Mouse (Mus musculus) macrophage (primary cell): ENCODE results near the gene Ifna13. TPM values are rescaled to one million over a fixed set of nuclear protein-coding genes. Genes with fewer than 3 reads are reported as not detected.

Source experiments
- polyA plus RNA-seq: library from polyadenylated mRNA; stranded (reverse); fragments of 250-400 nt; gene quantifications from 3 replicates; pipeline ENCODE4 v1.2.4, GENCODE M21; 2018; ENCODE audit warnings: inconsistent platforms

The Ifna13 gene
- polyA plus RNA-seq, 1 experiment from 2014 or later, result not detected

Other genes starting within 250 kb of the Ifna13 start
- gene Hacd4, start 205.5 kb downstream of the Ifna13 start, polyA plus RNA-seq, result 53.4 to 180 TPM (median 165 TPM) in 3 replicates
- gene Ifnb1, start 121.7 kb downstream of the Ifna13 start, polyA plus RNA-seq, result 0.23 TPM in 1 of 3 replicates, not detected in the others
- not detected in 3 replicates for gene Ifna15, start 86.2 kb downstream of the Ifna13 start, polyA plus RNA-seq
- not detected in 3 replicates for gene Ifna14, start 72.7 kb downstream of the Ifna13 start, polyA plus RNA-seq
- gene Ifna9, start 52.1 kb downstream of the Ifna13 start, polyA plus RNA-seq, result not detected in 3 replicates
- not detected in 3 replicates for gene Ifna12, start 41.1 kb downstream of the Ifna13 start, polyA plus RNA-seq
- gene C87499, start 10.0 kb downstream of the Ifna13 start, polyA plus RNA-seq, result not detected in 3 replicates
- not detected in 3 replicates for gene Ifna16, start 32.5 kb upstream of the Ifna13 start, polyA plus RNA-seq
- not detected in 3 replicates for gene Ifna2, start 39.5 kb upstream of the Ifna13 start, polyA plus RNA-seq
- gene Ifnab, start 46.9 kb upstream of the Ifna13 start, polyA plus RNA-seq, result not detected in 3 replicates
- 0.47 TPM in 1 of 3 replicates, not detected in the others for gene Gm26566, start 77.3 kb upstream of the Ifna13 start, polyA plus RNA-seq
- gene Klhl9, start 78.0 kb upstream of the Ifna13 start, polyA plus RNA-seq, result 50.3 to 101 TPM (median 75.4 TPM) in 3 replicates
- not detected in 3 replicates for gene Gm13271, start 110.4 kb upstream of the Ifna13 start, polyA plus RNA-seq
- gene Gm13283, start 115.7 kb upstream of the Ifna13 start, polyA plus RNA-seq, result not detected in 3 replicates
- not detected in 3 replicates for gene Gm13290, start 129.4 kb upstream of the Ifna13 start, polyA plus RNA-seq
- gene Gm13289, start 132.5 kb upstream of the Ifna13 start, polyA plus RNA-seq, result not detected in 3 replicates
- gene Gm13272, start 135.4 kb upstream of the Ifna13 start, polyA plus RNA-seq, result not detected in 3 replicates
- gene Ifnz, start 137.7 kb upstream of the Ifna13 start, polyA plus RNA-seq, result not detected in 3 replicates
- not detected in 3 replicates for gene Gm13276, start 141.2 kb upstream of the Ifna13 start, polyA plus RNA-seq
- gene Gm13277, start 144.2 kb upstream of the Ifna13 start, polyA plus RNA-seq, result not detected in 3 replicates
- gene Gm13278, start 147.1 kb upstream of the Ifna13 start, polyA plus RNA-seq, result not detected in 3 replicates
- not detected in 3 replicates for gene Gm13275, start 150.0 kb upstream of the Ifna13 start, polyA plus RNA-seq
- gene Gm13279, start 152.9 kb upstream of the Ifna13 start, polyA plus RNA-seq, result not detected in 3 replicates
- not detected in 3 replicates for gene Gm13285, start 155.2 kb upstream of the Ifna13 start, polyA plus RNA-seq
- gene Gm13287, start 158.8 kb upstream of the Ifna13 start, polyA plus RNA-seq, result not detected in 3 replicates
- not detected in 3 replicates for gene Gm13288, start 161.1 kb upstream of the Ifna13 start, polyA plus RNA-seq
- not detected in 3 replicates for gene Ifna7, start 171.8 kb upstream of the Ifna13 start, polyA plus RNA-seq
- not detected in 3 replicates for gene Ifna11, start 175.5 kb upstream of the Ifna13 start, polyA plus RNA-seq
- gene Ifna6, start 183.0 kb upstream of the Ifna13 start, polyA plus RNA-seq, result not detected in 3 replicates
- gene Ifna5, start 191.1 kb upstream of the Ifna13 start, polyA plus RNA-seq, result not detected in 3 replicates
- gene Ifna4, start 197.4 kb upstream of the Ifna13 start, polyA plus RNA-seq, result not detected in 3 replicates
- gene Ifna1, start 205.6 kb upstream of the Ifna13 start, polyA plus RNA-seq, result not detected in 3 replicates
- not detected in 3 replicates for gene Ifne, start 235.7 kb upstream of the Ifna13 start, polyA plus RNA-seq